Mouse (Mus musculus) ES-E14 (cell line): ENCODE measurements at regions not wholly inside any gene's neighbourhood (a gene's known extent, or its start where the extent isn't known, plus 50 kb on each side); places are given as distances from the start of the nearest gene placed in this dataset.

Source experiments
- CHD2 ChIP-seq: IDR thresholded peaks from 2 replicates; pipeline ENCODE4 v1.6.1; 2014; ENCODE audit warnings: mild to moderate bottlenecking, low read depth, low read length, inconsistent platforms
- HCFC1 ChIP-seq: IDR thresholded peaks from 2 replicates; pipeline ENCODE4 v1.6.1; 2012; ENCODE audit warnings: low read length, inconsistent platforms, borderline replicate concordance; ENCODE audit not compliant: insufficient read depth
- MAFK ChIP-seq: IDR thresholded peaks from 2 replicates; pipeline ENCODE4 v1.6.1; 2014; ENCODE audit warnings: mild to moderate bottlenecking, low read depth, low read length, inconsistent platforms; ENCODE audit not compliant: insufficient read depth
- ZC3H11A ChIP-seq: IDR thresholded peaks from 2 replicates; pipeline ENCODE4 v1.6.1; 2012; ENCODE audit warnings: low read depth, mild to moderate bottlenecking, inconsistent platforms, low read length, borderline replicate concordance
- ZNF384 ChIP-seq: IDR thresholded peaks from 2 replicates; pipeline ENCODE4 v1.6.1; 2012; ENCODE audit warnings: low read depth, low read length, inconsistent platforms

- TF ChIP-seq ZC3H11A (no peak), CHD2 (no peak), HCFC1 (no peak), MAFK (no peak), ZNF384 (no peak)
These were observed 127.0 kb downstream of the Gm4791 start for GRCm38 (mm10) chr9:47125517-47125916.
